Mouse (Mus musculus) MEL (cell line): Measurements from ENCODE around the gene Tmem59l. TPM values are rescaled to one million over a fixed set of nuclear protein-coding genes. Genes with fewer than 3 reads are reported as not detected.

Experiments
- DNase-seq: peaks from one replicate; pipeline ENCODE4 v3.0.0; 2011; ENCODE audit warnings: low read depth, low spot score
- H3K27ac ChIP-seq: 2 replicates; pipeline ENCODE4 v1.5.1; 2012; ENCODE audit warnings: low read depth, mild to moderate bottlenecking, control low read depth, low read length, moderate library complexity; ENCODE audit not compliant: control insufficient read depth
- H3K27me3 ChIP-seq, 2 experiments: fragments of 150-350 bp in 1 of 2; sonication (generic) in 1 of 2; 2 replicates each; pipeline ENCODE4 v1.6.1; 2012; ENCODE audit warnings: low read length in 2 of 2, mild to moderate bottlenecking in 2 of 2, improper control_type of control experiment in 1 of 2, moderate library complexity in 1 of 2; ENCODE audit not compliant: insufficient read depth in 2 of 2, control insufficient read depth in 1 of 2
- H3K36me3 ChIP-seq, 2 experiments: 2 replicates each; pipeline ENCODE4 v1.6.1; 2012 to 2014; ENCODE audit warnings: low read length in 2 of 2, improper control_type of control experiment in 1 of 2, inconsistent platforms in 1 of 2, mild to moderate bottlenecking in 1 of 2; ENCODE audit not compliant: insufficient read depth in 2 of 2, control insufficient read depth in 1 of 2
- H3K4me1 ChIP-seq, 2 experiments: fragments of 150-350 bp in 1 of 2; sonication (generic) in 1 of 2; 2 replicates each; pipeline ENCODE4 v1.6.1; 2012; ENCODE audit warnings: low read length in 2 of 2, improper control_type of control experiment in 1 of 2, mild to moderate bottlenecking in 1 of 2; ENCODE audit not compliant: insufficient read depth in 2 of 2, control insufficient read depth in 1 of 2
- H3K4me3 ChIP-seq, 2 experiments: fragments of 150-350 bp in 1 of 2; sonication (generic) in 1 of 2; 2 replicates each; pipeline ENCODE4 v1.5.1; 2012; ENCODE audit warnings: low read depth in 2 of 2, low read length in 2 of 2, mild to moderate bottlenecking in 2 of 2, moderate library complexity in 2 of 2, control low read depth in 1 of 2, improper control_type of control experiment in 1 of 2; ENCODE audit not compliant: control insufficient read depth in 1 of 2, insufficient read depth in 1 of 2
- H3K79me2 ChIP-seq: 2 replicates; pipeline ENCODE4 v1.6.1; 2012; ENCODE audit warnings: mild to moderate bottlenecking, low read length, moderate library complexity; ENCODE audit not compliant: control insufficient read depth, poor library complexity, insufficient read depth
- H3K9ac ChIP-seq: 2 replicates; pipeline ENCODE4 v1.6.1; 2012; ENCODE audit warnings: low read depth, mild to moderate bottlenecking, control low read depth, low read length, moderate library complexity; ENCODE audit not compliant: control insufficient read depth, poor library complexity, severe bottlenecking
- H3K9me3 ChIP-seq: fragments of 150-350 bp; sonication (generic); replicated peaks from 2 replicates; pipeline ENCODE4 v1.6.1; 2012; ENCODE audit warnings: mild to moderate bottlenecking, low read length, improper control_type of control experiment, moderate library complexity; ENCODE audit not compliant: insufficient read depth
- CHD1 ChIP-seq: IDR thresholded peaks from 2 replicates; pipeline ENCODE4 v1.6.1; 2012; ENCODE audit warnings: low read depth, mild to moderate bottlenecking, inconsistent platforms, low read length, improper control_type of control experiment
- CHD2 ChIP-seq: IDR thresholded peaks from 2 replicates; pipeline ENCODE4 v1.6.1; 2011; ENCODE audit warnings: low read length, improper control_type of control experiment
- ELF1 ChIP-seq: IDR thresholded peaks from 2 replicates; pipeline ENCODE4 v1.6.1; 2014; ENCODE audit warnings: low read depth, mild to moderate bottlenecking, inconsistent platforms, low read length, improper control_type of control experiment, moderate library complexity
- EP300 ChIP-seq, 2 experiments: IDR thresholded peaks; 2 replicates each; pipeline ENCODE4 v1.6.1; 2011; ENCODE audit warnings: improper control_type of control experiment in 2 of 2, low read length in 2 of 2, low read depth in 1 of 2, mild to moderate bottlenecking in 1 of 2
- GATA1 ChIP-seq: IDR thresholded peaks from 2 replicates; pipeline ENCODE4 v1.6.1; 2011; ENCODE audit warnings: low read depth, low read length, improper control_type of control experiment
- HCFC1 ChIP-seq: IDR thresholded peaks from 2 replicates; pipeline ENCODE4 v1.6.1; 2012; ENCODE audit warnings: low read depth, mild to moderate bottlenecking, inconsistent platforms, low read length, improper control_type of control experiment, moderate library complexity
- MAFK ChIP-seq: IDR thresholded peaks from 2 replicates; pipeline ENCODE4 v1.6.1; 2011; ENCODE audit warnings: low read depth, mild to moderate bottlenecking, low read length, improper control_type of control experiment, borderline replicate concordance
- MAX ChIP-seq: IDR thresholded peaks from 2 replicates; pipeline ENCODE4 v1.6.1; 2011; ENCODE audit warnings: low read length, improper control_type of control experiment
- MAZ ChIP-seq: IDR thresholded peaks from 2 replicates; pipeline ENCODE4 v1.6.1; 2012; ENCODE audit warnings: low read depth, mild to moderate bottlenecking, inconsistent platforms, low read length, improper control_type of control experiment
- MXI1 ChIP-seq: IDR thresholded peaks from 2 replicates; pipeline ENCODE4 v1.6.1; 2011; ENCODE audit warnings: mild to moderate bottlenecking, low read depth, low read length, improper control_type of control experiment
- MYB ChIP-seq: IDR thresholded peaks from 2 replicates; pipeline ENCODE4 v1.6.1; 2011; ENCODE audit warnings: mild to moderate bottlenecking, low read depth, low read length, improper control_type of control experiment
- POLR2A ChIP-seq, 2 experiments: IDR thresholded peaks; 2 replicates each; pipeline ENCODE4 v1.6.1; 2011 to 2012; ENCODE audit warnings: low read length in 2 of 2, mild to moderate bottlenecking in 2 of 2, control low read depth in 1 of 2, improper control_type of control experiment in 1 of 2, low read depth in 1 of 2, moderate library complexity in 1 of 2; ENCODE audit not compliant: control insufficient read depth in 1 of 2, insufficient read depth in 1 of 2, poor library complexity in 1 of 2
- POLR2AphosphoS2 ChIP-seq: IDR thresholded peaks from 2 replicates; pipeline ENCODE4 v1.6.1; 2011; ENCODE audit warnings: low read length, improper control_type of control experiment
- RAD21 ChIP-seq: IDR thresholded peaks from 2 replicates; pipeline ENCODE4 v1.6.1; 2011; ENCODE audit warnings: mild to moderate bottlenecking, low read depth, low read length, improper control_type of control experiment
- SIN3A ChIP-seq: IDR thresholded peaks from 2 replicates; pipeline ENCODE4 v1.6.1; 2012; ENCODE audit warnings: low read length, improper control_type of control experiment, inconsistent platforms
- SMC3 ChIP-seq: IDR thresholded peaks from 2 replicates; pipeline ENCODE4 v1.6.1; 2011; ENCODE audit warnings: low read depth, low read length, improper control_type of control experiment
- TAL1 ChIP-seq: IDR thresholded peaks from 2 replicates; pipeline ENCODE4 v1.6.1; 2012; ENCODE audit warnings: mild to moderate bottlenecking, inconsistent platforms, low read length, moderate library complexity, mixed read lengths
- TBP ChIP-seq: IDR thresholded peaks from 2 replicates; pipeline ENCODE4 v1.8.0; 2011; ENCODE audit warnings: low read depth, low read length, improper control_type of control experiment
- UBTF ChIP-seq: IDR thresholded peaks from 2 replicates; pipeline ENCODE4 v1.6.1; 2012; ENCODE audit warnings: low read depth, mild to moderate bottlenecking, inconsistent platforms, low read length, improper control_type of control experiment, moderate library complexity, borderline replicate concordance; ENCODE audit not compliant: insufficient read depth
- USF1 ChIP-seq: IDR thresholded peaks from 2 replicates; pipeline ENCODE4 v1.6.1; 2014; ENCODE audit warnings: low read depth, mild to moderate bottlenecking, inconsistent platforms, low read length, improper control_type of control experiment, moderate library complexity
- ZKSCAN1 ChIP-seq: IDR thresholded peaks from 2 replicates; pipeline ENCODE4 v1.6.1; 2012; ENCODE audit warnings: low read depth, mild to moderate bottlenecking, inconsistent platforms, low read length, improper control_type of control experiment, moderate library complexity
- ZMIZ1 ChIP-seq: IDR thresholded peaks from 2 replicates; pipeline ENCODE4 v1.6.1; 2012; ENCODE audit warnings: low read depth, mild to moderate bottlenecking, inconsistent platforms, low read length, improper control_type of control experiment, moderate library complexity
- polyA plus RNA-seq, 2 experiments: library from polyadenylated mRNA; stranded (reverse) in 1 of 2; unstranded in 1 of 2; fragments of >175 nt in 1 of 2; fragments of >200 nt in 1 of 2; gene quantifications; 2 replicates each; pipeline versions ENCODE4 v1.2.1 to v1.2.4; 2012; ENCODE audit warnings: low replicate concordance in 2 of 2, low read depth in 1 of 2; ENCODE audit not compliant: insufficient read length in 2 of 2, insufficient read depth in 1 of 2, missing spikeins in 1 of 2
- total RNA-seq: library from RNA; depleted of rRNA; stranded (reverse); fragments of 300-350 nt; gene quantifications from 2 replicates; pipeline ENCODE4 v1.2.3, GENCODE M21; 2012

The Tmem59l gene
- total and polyA plus RNA-seq, 3 experiments, result not detected

- peaks cover 0 to 7% of the 10 kb centered on the region in 2 experiments; a peak in 2 of 4 replicates for H3K4me1 ChIP-seq
- H3K9me3 ChIP-seq, result no peaks in the 10 kb centered on the region
- H3K36me3 ChIP-seq, result peaks cover 0 to 2% of the 10 kb centered on the region in 2 experiments; a peak in 3 of 4 replicates
- no peak overlapping the region for H3K4me3 ChIP-seq
- no peaks in the 10 kb centered on the region for H3K27me3 ChIP-seq
- TF ChIP-seq HCFC1, result no peak
- TF ChIP-seq ELF1, result no peak
- TF ChIP-seq GATA1, result no peak
- no peak for TF ChIP-seq ZKSCAN1
- no peak overlapping the region for H3K9ac ChIP-seq
- H3K27ac ChIP-seq, result no peak overlapping the region
- DNase-seq, result no peak
- 0 out of 2 replicates have a peak, but pooled peaks cover 2% of the 10 kb centered on the region for H3K79me2 ChIP-seq
Measured at GRCm38 (mm10) chr8:70465701-70466100, 21.5 kb downstream of the Tmem59l start.

- Histone ChIP-seq H3K27me3 (no peaks in the 10 kb centered on the region), H3K9ac (no peak overlapping the region), H3K27ac (no peak overlapping the region), H3K9me3 (no peaks in the 10 kb centered on the region), H3K36me3 (no peaks in the 10 kb centered on the region; a peak in 1 of 4 replicates), H3K4me1 (peaks cover 0 to 1% of the 10 kb centered on the region in 2 experiments; a peak in 1 of 4 replicates), H3K79me2 (0 out of 2 replicates have a peak, but pooled peaks cover 1% of the 10 kb centered on the region), H3K4me3 (no peak overlapping the region)
- TF ChIP-seq SMC3, result no peak
- no peak for TF ChIP-seq MYB
- no peak for TF ChIP-seq TAL1
- TF ChIP-seq MXI1, result no peak
- no peak for TF ChIP-seq UBTF
- no peak for TF ChIP-seq SIN3A
- TF ChIP-seq POLR2A (IDR thresholded peaks at IDR 0.05; ENCODE audit: control insufficient read depth in 1 of 2, insufficient read depth in 1 of 2, low read depth in 1 of 2, low read length in 2 of 2, poor library complexity in 1 of 2), result no peak
- no peak for TF ChIP-seq EP300 (IDR thresholded peaks at IDR 0.05; ENCODE audit: low read depth in 1 of 2, low read length in 2 of 2)
- TF ChIP-seq POLR2AphosphoS2, result no peak
- no peak for TF ChIP-seq RAD21
- no peak for TF ChIP-seq MAZ
- TF ChIP-seq MAX, result no peak
- TF ChIP-seq CHD1, result no peak
- no peak for TF ChIP-seq ZMIZ1
- TF ChIP-seq MAFK, result no peak
- TF ChIP-seq TBP, result no peak
- TF ChIP-seq CHD2, result no peak
- TF ChIP-seq ELF1, result no peak
- no peak for TF ChIP-seq USF1
- no peak for DNase-seq
Measured at GRCm38 (mm10) chr8:70464162-70464561, 23.0 kb downstream of the Tmem59l start.
